Mouse (Mus musculus) neural tube, embryonic 14.5 days (tissue): ENCODE measurements at regions not wholly inside any gene's neighbourhood (a gene's known extent, or its start where the extent isn't known, plus 50 kb on each side); places are given as distances from the start of the nearest gene placed in this dataset.

Experiments used
- ATAC-seq: fragments of 200-750 bp; cut with Nextera tagmentation; 2 replicates; pipeline ENCODE4 v1.8.0; 2017; ENCODE audit warnings: low read depth, mild to moderate bottlenecking, moderate TSS enrichment, moderate library complexity
- H3K27ac ChIP-seq: fragments of 300-500 bp; sonication (generic); 2 replicates; pipeline ENCODE4 v1.5.1; 2014; ENCODE audit warnings: low read depth, mild to moderate bottlenecking, control low read depth, low read length, moderate library complexity, mixed read lengths
- H3K27me3 ChIP-seq: fragments of 300-500 bp; sonication (generic); 2 replicates; pipeline ENCODE4 v1.6.1; 2014; ENCODE audit warnings: low read length; ENCODE audit not compliant: control insufficient read depth, insufficient read depth
- H3K36me3 ChIP-seq: fragments of 300-500 bp; sonication (generic); 2 replicates; pipeline ENCODE4 v1.6.1; 2014; ENCODE audit warnings: low read length, mixed read lengths; ENCODE audit not compliant: control insufficient read depth, insufficient read depth
- H3K4me1 ChIP-seq: fragments of 300-500 bp; sonication (generic); 2 replicates; pipeline ENCODE4 v1.6.1; 2014; ENCODE audit warnings: low read length; ENCODE audit not compliant: control insufficient read depth, insufficient read depth
- H3K4me2 ChIP-seq: fragments of 300-500 bp; sonication (generic); 2 replicates; pipeline ENCODE4 v1.6.1; 2014; ENCODE audit warnings: mild to moderate bottlenecking, low read depth, low read length, control low read depth
- H3K4me3 ChIP-seq: fragments of 300-500 bp; sonication (generic); 2 replicates; pipeline ENCODE4 v1.5.1; 2014; ENCODE audit warnings: low read depth, low read length, control low read depth, mixed read lengths
- H3K9ac ChIP-seq: fragments of 300-500 bp; sonication (generic); replicated peaks from 2 replicates; pipeline ENCODE4 v1.6.1; 2014; ENCODE audit warnings: low read depth, mild to moderate bottlenecking, control low read depth, low read length, mixed read lengths
- H3K9me3 ChIP-seq: fragments of 300-500 bp; sonication (generic); 2 replicates; pipeline ENCODE4 v1.6.1; 2016; ENCODE audit warnings: low read length; ENCODE audit not compliant: control insufficient read depth
- WGBS: fragments of 180-500 bp; shearing (Covaris S2); extraction: QIAGEN DNeasy Blood & Tissue Kit; methylation state at CpG from one replicate; pipeline ENCODE4 v1.1.7; 2014; 5-methylcytosine and 5-hydroxymethylcytosine counted together

DNA sequence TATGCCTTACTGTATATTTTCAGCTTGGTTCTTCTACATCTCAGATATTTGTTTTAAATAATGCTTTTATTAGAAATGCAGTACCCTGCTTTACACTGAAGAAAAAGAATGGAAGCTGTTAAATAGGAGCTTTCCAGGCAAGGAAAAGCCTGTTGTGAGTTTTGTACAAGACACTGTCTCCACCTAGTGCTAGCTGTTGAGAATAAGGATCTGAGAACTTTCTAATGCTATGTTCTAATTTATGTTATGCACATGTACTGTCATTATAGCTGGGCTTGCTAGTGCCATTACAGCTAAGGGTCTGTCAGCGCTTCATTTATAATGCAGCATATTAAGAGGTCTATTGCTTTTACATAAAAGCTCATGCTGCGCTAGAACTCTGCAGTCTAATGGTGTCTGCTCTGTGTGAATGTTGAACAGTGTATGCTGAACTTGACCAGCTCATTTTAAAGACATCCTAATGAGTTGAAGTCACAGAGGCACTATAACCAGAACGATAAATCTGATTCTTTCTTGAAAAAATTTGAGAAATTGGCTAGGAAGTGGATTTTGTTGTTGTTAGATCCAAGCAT lies 315.4 kb upstream of the Dnajc24 start:
- 71% methylated on average over 3 of the region's 3 CpGs for WGBS
- H3K36me3 ChIP-seq = no peaks in the 10 kb centered on the region
- no peaks in the 10 kb centered on the region for H3K4me1 ChIP-seq
- no peak overlapping the region for H3K4me2 ChIP-seq
- H3K4me3 ChIP-seq = no peak overlapping the region
- no peaks in the 10 kb centered on the region for H3K27me3 ChIP-seq
- ATAC-seq = peak; percentile 71; the same call in 1 of the 2 replicates
- no peaks in the 10 kb centered on the region for H3K9me3 ChIP-seq
- no peak overlapping the region for H3K27ac ChIP-seq
- no peak overlapping the region for H3K9ac ChIP-seq

DNA sequence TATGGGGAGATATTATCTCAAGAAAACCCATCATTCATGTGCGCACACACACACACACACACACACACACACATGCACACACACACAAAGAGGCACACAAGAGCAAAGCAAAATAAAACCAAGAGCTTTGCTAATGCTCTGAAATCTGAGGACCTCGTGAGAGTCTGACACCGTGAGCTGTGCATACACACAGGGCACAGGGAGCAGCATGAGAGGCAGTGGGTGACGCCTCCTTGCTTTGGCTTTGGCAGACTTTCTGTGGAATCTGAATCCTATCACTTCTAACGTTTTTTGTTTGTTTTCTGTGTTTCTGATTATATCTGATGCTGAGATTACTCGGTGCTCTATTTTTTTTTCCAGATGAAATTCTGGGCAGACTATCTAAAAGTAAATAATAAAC lies 343.4 kb upstream of the Dnajc24 start:
- Histone ChIP-seq H3K27ac (no peak overlapping the region), H3K4me3 (no peak overlapping the region), H3K4me2 (no peak overlapping the region), H3K36me3 (no peaks in the 10 kb centered on the region), H3K27me3 (no peaks in the 10 kb centered on the region), H3K9me3 (no peaks in the 10 kb centered on the region), H3K4me1 (no peaks in the 10 kb centered on the region), H3K9ac (no peak overlapping the region)
- 86% methylated on average over 6 of the region's 6 CpGs for WGBS
- no peak for ATAC-seq

- no peak for ATAC-seq
Observed at GRCm38 (mm10) chr2:106347249-106347648, 343.9 kb upstream of the Dnajc24 start.

DNA sequence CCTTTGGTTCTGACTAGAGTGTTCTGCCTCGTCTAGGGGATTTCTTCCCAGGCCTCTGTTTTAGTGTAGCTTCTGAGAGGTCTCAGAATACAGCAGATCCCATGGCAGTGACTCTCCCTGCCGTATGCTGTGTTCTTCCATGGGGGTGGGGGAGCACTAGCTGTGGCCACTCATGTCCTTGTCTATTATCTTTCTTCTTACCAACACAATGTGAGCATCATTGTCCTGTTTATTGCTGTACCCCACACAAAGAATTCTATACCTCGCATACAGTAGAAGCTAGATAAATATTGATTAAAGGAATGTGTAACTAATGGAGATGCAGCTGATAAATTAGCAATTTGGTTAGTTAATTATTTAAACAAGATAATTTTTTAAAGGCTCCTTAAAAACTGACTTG lies 337.5 kb upstream of the Mpped2 start:
- Histone ChIP-seq H3K9ac (no peak overlapping the region), H3K9me3 (no peaks in the 10 kb centered on the region), H3K4me3 (no peak overlapping the region), H3K36me3 (no peaks in the 10 kb centered on the region), H3K27ac (no peak overlapping the region), H3K27me3 (no peaks in the 10 kb centered on the region), H3K4me1 (no peaks in the 10 kb centered on the region), H3K4me2 (no peak overlapping the region)
- WGBS = 68% methylated on average over 3 of the region's 3 CpGs
- peak; percentile 58 for ATAC-seq

More at GRCm38 (mm10) chr2:106347249-106347648, 343.9 kb upstream of the Dnajc24 start:
- Histone ChIP-seq H3K36me3 (no peaks in the 10 kb centered on the region), H3K9ac (no peak overlapping the region), H3K4me1 (no peaks in the 10 kb centered on the region), H3K27me3 (no peaks in the 10 kb centered on the region), H3K4me3 (no peak overlapping the region), H3K9me3 (no peaks in the 10 kb centered on the region), H3K27ac (no peak overlapping the region), H3K4me2 (no peak overlapping the region)
- 90% methylated on average over 7 of the region's 7 CpGs for WGBS

DNA sequence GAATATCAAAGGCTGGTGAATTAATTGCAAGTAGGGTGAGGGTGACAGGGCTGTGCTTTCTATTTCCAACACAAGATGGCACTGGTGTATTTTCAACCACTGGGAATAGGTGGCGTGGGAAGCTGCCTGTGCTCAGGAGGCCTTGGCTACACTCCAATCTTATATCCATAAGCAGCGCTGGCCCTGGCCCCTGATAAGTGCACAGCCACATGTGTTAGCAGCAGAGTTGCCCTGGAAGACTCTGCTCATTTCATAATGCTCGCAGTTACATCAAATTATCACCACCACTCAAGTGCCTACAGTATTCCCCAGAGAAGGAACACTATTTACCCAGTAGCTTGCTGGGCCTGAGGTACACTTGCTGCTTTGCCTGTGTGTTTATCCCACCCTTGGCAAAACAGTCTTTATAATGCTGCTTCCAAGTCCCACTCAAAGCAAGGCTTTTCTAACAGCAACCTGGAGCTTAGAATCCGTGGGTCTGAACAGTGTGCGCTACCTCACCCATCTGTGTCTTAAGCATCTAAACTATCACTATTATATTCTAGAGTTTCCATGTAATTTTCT lies 337.0 kb upstream of the Mpped2 start:
- H3K4me2 ChIP-seq = no peak overlapping the region
- H3K9me3 ChIP-seq = no peaks in the 10 kb centered on the region
- no peak overlapping the region for H3K27ac ChIP-seq
- no peak overlapping the region for H3K9ac ChIP-seq
- ATAC-seq = peak; percentile 96
- no peak overlapping the region for H3K4me3 ChIP-seq
- H3K4me1 ChIP-seq = no peaks in the 10 kb centered on the region
- no peaks in the 10 kb centered on the region for H3K27me3 ChIP-seq
- 41% methylated on average over 5 of the region's 5 CpGs for WGBS
- no peaks in the 10 kb centered on the region for H3K36me3 ChIP-seq

DNA sequence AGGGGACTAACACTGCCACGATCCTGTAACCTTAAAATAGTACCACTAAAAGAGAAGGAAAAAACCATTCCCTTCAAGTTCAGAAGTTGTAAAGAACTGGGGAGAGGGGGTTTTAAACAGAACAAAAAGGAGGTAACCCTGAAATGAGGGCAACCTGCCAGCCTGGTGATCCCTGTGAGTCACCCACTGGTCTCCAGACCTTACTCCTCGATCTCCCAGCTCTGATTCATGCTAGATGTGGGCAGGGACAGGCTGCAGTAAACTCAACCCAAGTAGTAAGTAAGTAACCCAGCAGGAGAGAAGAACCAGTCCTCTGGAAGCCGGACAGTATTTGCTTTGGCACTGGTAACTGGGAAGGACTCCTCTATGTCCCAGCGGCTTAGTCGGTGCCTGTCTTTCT lies 324.4 kb upstream of the Mpped2 start:
- no peaks in the 10 kb centered on the region for H3K9me3 ChIP-seq
- WGBS = 83% methylated on average over 5 of the region's 5 CpGs
- H3K9ac ChIP-seq = no peak overlapping the region
- no peak overlapping the region for H3K4me3 ChIP-seq
- no peaks in the 10 kb centered on the region for H3K27me3 ChIP-seq
- H3K36me3 ChIP-seq = no peaks in the 10 kb centered on the region
- no peak overlapping the region for H3K4me2 ChIP-seq
- no peak overlapping the region for H3K27ac ChIP-seq
- ATAC-seq = no peak
- H3K4me1 ChIP-seq = no peaks in the 10 kb centered on the region

GRCm38 (mm10) chr2:106383415-106384285 lies 309.4 kb upstream of the Mpped2 start:
- Histone ChIP-seq H3K27me3 (no peaks in the 10 kb centered on the region), H3K9me3 (no peaks in the 10 kb centered on the region), H3K4me2 (no peak overlapping the region), H3K36me3 (no peaks in the 10 kb centered on the region), H3K27ac (no peak overlapping the region), H3K4me3 (no peak overlapping the region), H3K9ac (no peak overlapping the region), H3K4me1 (no peaks in the 10 kb centered on the region)
- 73% methylated on average over 14 of the region's 14 CpGs for WGBS
- ATAC-seq = no peak

GRCm38 (mm10) chr2:106384286-106384595 lies 308.8 kb upstream of the Mpped2 start:
- no peak overlapping the region for H3K27ac ChIP-seq
- 71% methylated on average over 5 of the region's 5 CpGs for WGBS
- H3K36me3 ChIP-seq = no peaks in the 10 kb centered on the region
- H3K4me2 ChIP-seq = no peak overlapping the region
- no peaks in the 10 kb centered on the region for H3K27me3 ChIP-seq
- no peak overlapping the region for H3K9ac ChIP-seq
- no peaks in the 10 kb centered on the region for H3K9me3 ChIP-seq
- no peak overlapping the region for H3K4me3 ChIP-seq
- H3K4me1 ChIP-seq = no peaks in the 10 kb centered on the region
- ATAC-seq = no peak

DNA sequence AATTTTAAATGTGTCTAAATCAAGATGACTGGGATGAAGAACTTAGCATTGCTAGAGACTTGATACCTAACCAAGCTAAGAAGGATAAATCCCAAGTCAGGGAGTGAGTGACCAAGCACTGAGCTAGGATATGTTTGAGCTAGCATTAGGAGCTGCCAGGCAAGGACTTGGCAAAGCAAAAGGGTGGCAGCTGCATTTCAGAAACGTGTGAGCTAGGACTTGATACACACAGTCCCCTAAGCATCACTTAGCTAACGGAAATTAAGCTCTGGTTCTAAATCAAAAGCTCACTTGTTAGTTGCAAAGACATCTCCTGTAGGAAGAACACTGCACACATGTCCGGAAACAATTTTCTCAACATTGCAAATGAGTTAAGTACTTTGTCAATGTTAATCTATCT lies 308.2 kb upstream of the Mpped2 start:
- H3K36me3 ChIP-seq = no peaks in the 10 kb centered on the region
- no peak overlapping the region for H3K4me2 ChIP-seq
- H3K27ac ChIP-seq = no peak overlapping the region
- H3K27me3 ChIP-seq = no peaks in the 10 kb centered on the region
- H3K9ac ChIP-seq = no peak overlapping the region
- no peak overlapping the region for H3K4me3 ChIP-seq
- no peaks in the 10 kb centered on the region for H3K9me3 ChIP-seq
- 71% methylated on average over 3 of the region's 3 CpGs for WGBS
- ATAC-seq = no peak
- no peaks in the 10 kb centered on the region for H3K4me1 ChIP-seq
